Mouse (Mus musculus): Measurements from ENCODE around the gene Bche.

Bche gene

GRCm38 (mm10) chr3:73708410-73708714, at the start of gene Bche:
Gene Bche (minus strand): TSS chr3:73708415.
- DNase-seq, result no peak

- no peak for DNase-seq
These were observed 33.8 kb upstream of the Bche start for GRCm38 (mm10) chr3:73741998-73742397.

GRCm38 (mm10) chr3:73731677-73732076, 23.5 kb upstream of the Bche start:
- DNase-seq, result no peak

- DNase-seq, result no peak
These were observed 21.3 kb upstream of the Bche start for GRCm38 (mm10) chr3:73729511-73729910.

GRCm38 (mm10) chr3:73725711-73726110, 17.5 kb upstream of the Bche start:
- no peak for DNase-seq

- no peak for DNase-seq
These were observed 16.7 kb upstream of the Bche start for GRCm38 (mm10) chr3:73724869-73725268.

- DNase-seq, result no peak
These were observed 9.5 kb upstream of the Bche start for GRCm38 (mm10) chr3:73717610-73718284.

- DNase-seq, result no peak
These were observed 1.7 kb upstream of the Bche start for GRCm38 (mm10) chr3:73709871-73710270.

- peak; percentile 40 for DNase-seq
These were observed 480 bp downstream of the Bche start for GRCm38 (mm10) chr3:73707461-73708409.

- DNase-seq, result no peak
These were observed 1.7 kb downstream of the Bche start for GRCm38 (mm10) chr3:73706544-73706943.

- DNase-seq, result no peak
These were observed 9.3 kb downstream of the Bche start for GRCm38 (mm10) chr3:73698889-73699288.

- no peak for DNase-seq
These were observed 34.9 kb downstream of the Bche start for GRCm38 (mm10) chr3:73673333-73673732.

- no peak for DNase-seq
These were observed 40.0 kb downstream of the Bche start for GRCm38 (mm10) chr3:73668172-73668571.

GRCm38 (mm10) chr3:73667245-73668131, 40.7 kb downstream of the Bche start:
- no peak for DNase-seq

GRCm38 (mm10) chr3:73650281-73650680, 57.9 kb downstream of the Bche start:
- DNase-seq, result no peak

GRCm38 (mm10) chr3:73647064-73647463, 61.2 kb downstream of the Bche start:
- DNase-seq, result no peak

- no peak for DNase-seq
These were observed 96.8 kb downstream of the Bche start for GRCm38 (mm10) chr3:73611421-73611820.

GRCm38 (mm10) chr3:73591757-73592533, 116.3 kb downstream of the Bche start:
- DNase-seq, result no peak

Data from right cerebral cortex, postnatal 4 days (tissue).